Mouse (Mus musculus): ENCODE measurements around the gene Cdk5rap3. TPM values are rescaled to one million over a fixed set of nuclear protein-coding genes. Genes with fewer than 3 reads are reported as not detected.

The Cdk5rap3 gene
- polyA plus RNA-seq, 1 experiment from 2014 or later: 91.2 TPM

GRCm38 (mm10) chr11:96926587-96926986 lies 10.3 kb upstream of the Cdk5rap3 start:
- H3K9me3 ChIP-seq (replicated peaks; ENCODE audit: control insufficient read depth, low read length): no peaks in the 10 kb centered on the region
- 84% methylated on average over 5 of the region's 5 CpGs for WGBS
- ATAC-seq (no peak), DNase-seq (ENCODE audit: low spot score) (no peak)
- H3K4me2 ChIP-seq (ENCODE audit: low read length): no peak overlapping the region
- 0 out of 2 replicates have a peak, but pooled peaks cover 3% of the 10 kb centered on the region for H3K27me3 ChIP-seq (replicated peaks; ENCODE audit: control insufficient read depth, insufficient read depth, low read length)
- no peaks in the 10 kb centered on the region for H3K4me1 ChIP-seq (ENCODE audit: control insufficient read depth, insufficient read depth, low read length)
- H3K4me3 ChIP-seq (ENCODE audit: low read depth, low read length): no peak overlapping the region
- no peaks in the 10 kb centered on the region for H3K36me3 ChIP-seq (ENCODE audit: control insufficient read depth, insufficient read depth, low read length)
- H3K9ac ChIP-seq (ENCODE audit: low read length): no peak overlapping the region
- no peak overlapping the region for H3K27ac ChIP-seq (ENCODE audit: low read depth, low read length)

GRCm38 (mm10) chr11:96925469-96926148 lies 9.3 kb upstream of the Cdk5rap3 start:
- 88% methylated on average over 12 of the region's 12 CpGs for WGBS
- H3K4me1 ChIP-seq (ENCODE audit: control insufficient read depth, insufficient read depth, low read length): no peaks in the 10 kb centered on the region
- no peak for ATAC-seq
- no peak overlapping the region for H3K4me3 ChIP-seq (ENCODE audit: low read depth, low read length)
- no peak for DNase-seq (ENCODE audit: low spot score)
- H3K9ac ChIP-seq (ENCODE audit: low read length): no peak overlapping the region
- 0 out of 2 replicates have a peak, but pooled peaks cover 3% of the 10 kb centered on the region for H3K27me3 ChIP-seq (replicated peaks; ENCODE audit: control insufficient read depth, insufficient read depth, low read length)
- H3K4me2 ChIP-seq (ENCODE audit: low read length): no peak overlapping the region
- no peaks in the 10 kb centered on the region for H3K36me3 ChIP-seq (ENCODE audit: control insufficient read depth, insufficient read depth, low read length)
- no peaks in the 10 kb centered on the region for H3K9me3 ChIP-seq (replicated peaks; ENCODE audit: control insufficient read depth, low read length)
- no peak overlapping the region for H3K27ac ChIP-seq (ENCODE audit: low read depth, low read length)

- no peaks in the 10 kb centered on the region for H3K9me3 ChIP-seq (replicated peaks; ENCODE audit: control insufficient read depth, low read length)
- no peaks in the 10 kb centered on the region for H3K4me1 ChIP-seq (ENCODE audit: control insufficient read depth, insufficient read depth, low read length)
- no peak overlapping the region for H3K27ac ChIP-seq (ENCODE audit: low read depth, low read length)
- H3K4me3 ChIP-seq (ENCODE audit: low read depth, low read length): no peak overlapping the region
- ATAC-seq (no peak), DNase-seq (ENCODE audit: low spot score) (no peak)
- H3K9ac ChIP-seq (ENCODE audit: low read length): no peak overlapping the region
- 84% methylated on average over 11 of the region's 11 CpGs for WGBS
- no peak overlapping the region for H3K4me2 ChIP-seq (ENCODE audit: low read length)
- H3K27me3 ChIP-seq (replicated peaks; ENCODE audit: control insufficient read depth, insufficient read depth, low read length): 0 out of 2 replicates have a peak, but pooled peaks cover 2% of the 10 kb centered on the region
- no peaks in the 10 kb centered on the region for H3K36me3 ChIP-seq (ENCODE audit: control insufficient read depth, insufficient read depth, low read length)
Measured at GRCm38 (mm10) chr11:96924861-96925260, 8.6 kb upstream of the Cdk5rap3 start.

- H3K4me1 ChIP-seq (ENCODE audit: control insufficient read depth, insufficient read depth, low read length): peaks cover 7% of the 10 kb centered on the region
- H3K36me3 ChIP-seq (ENCODE audit: control insufficient read depth, insufficient read depth, low read length): no peaks in the 10 kb centered on the region
- no peaks in the 10 kb centered on the region for H3K27me3 ChIP-seq (replicated peaks; ENCODE audit: control insufficient read depth, insufficient read depth, low read length)
- no peak overlapping the region for H3K9ac ChIP-seq (ENCODE audit: low read length)
- H3K27ac ChIP-seq (ENCODE audit: low read depth, low read length): no peak overlapping the region
- H3K4me3 ChIP-seq (ENCODE audit: low read depth, low read length): no peak overlapping the region
- ATAC-seq (no peak), DNase-seq (ENCODE audit: low spot score) (no peak)
- WGBS: 55% methylated on average over 6 of the region's 6 CpGs
- H3K9me3 ChIP-seq (replicated peaks; ENCODE audit: control insufficient read depth, low read length): no peaks in the 10 kb centered on the region
- H3K4me2 ChIP-seq (ENCODE audit: low read length): no peak overlapping the region
Measured at GRCm38 (mm10) chr11:96919003-96919402, 2.7 kb upstream of the Cdk5rap3 start.

GRCm38 (mm10) chr11:96917415-96917814 lies 1.1 kb upstream of the Cdk5rap3 start:
- no peak for DNase-seq (ENCODE audit: low spot score)
- 91% methylated on average over 6 of the region's 6 CpGs for WGBS
- H3K9me3 ChIP-seq (replicated peaks; ENCODE audit: control insufficient read depth, low read length): no peaks in the 10 kb centered on the region

GRCm38 (mm10) chr11:96916885-96917396 lies 645 bp upstream of the Cdk5rap3 start:
- H3K27ac ChIP-seq (ENCODE audit: low read depth, low read length): no peak overlapping the region
- no peak for DNase-seq (ENCODE audit: low spot score)
- WGBS: 30% methylated on average over 12 of the region's 13 CpGs
- peaks cover 7% of the 10 kb centered on the region for H3K4me1 ChIP-seq (ENCODE audit: control insufficient read depth, insufficient read depth, low read length)
- H3K27me3 ChIP-seq (replicated peaks; ENCODE audit: control insufficient read depth, insufficient read depth, low read length): no peaks in the 10 kb centered on the region
- peak overlapping the region; percentile 31 for H3K4me2 ChIP-seq (ENCODE audit: low read length)
- H3K4me3 ChIP-seq (ENCODE audit: low read depth, low read length): peak overlapping the region; percentile 4; the same call in 1 of the 2 replicates
- H3K36me3 ChIP-seq (ENCODE audit: control insufficient read depth, insufficient read depth, low read length): peaks cover 13% of the 10 kb centered on the region
- ATAC-seq: peak; percentile 14
- no peaks in the 10 kb centered on the region for H3K9me3 ChIP-seq (replicated peaks; ENCODE audit: control insufficient read depth, low read length)
- H3K9ac ChIP-seq (ENCODE audit: low read length): no peak overlapping the region

More at GRCm38 (mm10) chr11:96917415-96917814, 1.1 kb upstream of the Cdk5rap3 start:
- H3K27me3 ChIP-seq (replicated peaks; ENCODE audit: control insufficient read depth, insufficient read depth, low read length): no peaks in the 10 kb centered on the region
- H3K4me2 ChIP-seq (ENCODE audit: low read length): no peak overlapping the region
- H3K4me3 ChIP-seq (ENCODE audit: low read depth, low read length): no peak overlapping the region
- H3K9ac ChIP-seq (ENCODE audit: low read length): no peak overlapping the region
- H3K27ac ChIP-seq (ENCODE audit: low read depth, low read length): no peak overlapping the region
- peaks cover 7% of the 10 kb centered on the region for H3K4me1 ChIP-seq (ENCODE audit: control insufficient read depth, insufficient read depth, low read length)
- H3K36me3 ChIP-seq (ENCODE audit: control insufficient read depth, insufficient read depth, low read length): peaks cover 9% of the 10 kb centered on the region; the same call in 1 of the 2 replicates
- no peak for ATAC-seq

- H3K27me3 ChIP-seq (replicated peaks; ENCODE audit: control insufficient read depth, insufficient read depth, low read length): no peaks in the 10 kb centered on the region
- ATAC-seq: no peak
- WGBS: 88% methylated on average over 11 of the region's 11 CpGs
- H3K9me3 ChIP-seq (replicated peaks; ENCODE audit: control insufficient read depth, low read length): no peaks in the 10 kb centered on the region
- no peak overlapping the region for H3K9ac ChIP-seq (ENCODE audit: low read length)
- H3K4me3 ChIP-seq (ENCODE audit: low read depth, low read length): no peak overlapping the region
- H3K4me1 ChIP-seq (ENCODE audit: control insufficient read depth, insufficient read depth, low read length): peaks cover 7% of the 10 kb centered on the region
- peaks cover 39% of the 10 kb centered on the region for H3K36me3 ChIP-seq (ENCODE audit: control insufficient read depth, insufficient read depth, low read length)
- no peak for DNase-seq (ENCODE audit: low spot score)
- no peak overlapping the region for H3K27ac ChIP-seq (ENCODE audit: low read depth, low read length)
- H3K4me2 ChIP-seq (ENCODE audit: low read length): no peak overlapping the region
Measured at GRCm38 (mm10) chr11:96912682-96913081, 3.6 kb downstream of the Cdk5rap3 start.

GRCm38 (mm10) chr11:96910003-96910402 lies 6.3 kb downstream of the Cdk5rap3 start:
- Histone ChIP-seq H3K4me3 (ENCODE audit: low read depth, low read length) (no peak overlapping the region), H3K27me3 (replicated peaks; ENCODE audit: control insufficient read depth, insufficient read depth, low read length) (no peaks in the 10 kb centered on the region), H3K4me2 (ENCODE audit: low read length) (no peak overlapping the region), H3K9me3 (replicated peaks; ENCODE audit: control insufficient read depth, low read length) (no peaks in the 10 kb centered on the region), H3K4me1 (ENCODE audit: control insufficient read depth, insufficient read depth, low read length) (peaks cover 5% of the 10 kb centered on the region; the same call in 1 of the 2 replicates), H3K27ac (ENCODE audit: low read depth, low read length) (no peak overlapping the region), H3K9ac (ENCODE audit: low read length) (no peak overlapping the region), H3K36me3 (ENCODE audit: control insufficient read depth, insufficient read depth, low read length) (peaks cover 50% of the 10 kb centered on the region)
- WGBS: 24% methylated on average over 7 of the region's 7 CpGs
- peak; percentile 82 for ATAC-seq
- DNase-seq (ENCODE audit: low spot score): peak; percentile 92

- no peak overlapping the region for H3K4me2 ChIP-seq (ENCODE audit: low read length)
- H3K9ac ChIP-seq (ENCODE audit: low read length): no peak overlapping the region; the same call in 1 of the 2 replicates
- WGBS: 93% methylated on average over 12 of the region's 12 CpGs
- peaks cover 9% of the 10 kb centered on the region for H3K4me1 ChIP-seq (ENCODE audit: control insufficient read depth, insufficient read depth, low read length)
- ATAC-seq: no peak
- no peak overlapping the region for H3K4me3 ChIP-seq (ENCODE audit: low read depth, low read length)
- no peak overlapping the region for H3K27ac ChIP-seq (ENCODE audit: low read depth, low read length)
- no peaks in the 10 kb centered on the region for H3K9me3 ChIP-seq (replicated peaks; ENCODE audit: control insufficient read depth, low read length)
- H3K36me3 ChIP-seq (ENCODE audit: control insufficient read depth, insufficient read depth, low read length): peaks cover 50% of the 10 kb centered on the region
- H3K27me3 ChIP-seq (replicated peaks; ENCODE audit: control insufficient read depth, insufficient read depth, low read length): no peaks in the 10 kb centered on the region
- DNase-seq (ENCODE audit: low spot score): no peak
Measured at GRCm38 (mm10) chr11:96908594-96908993, 7.7 kb downstream of the Cdk5rap3 start.
